ENCODE assay signal across 9 mouse cellular contexts in the genomic region with DNA sequence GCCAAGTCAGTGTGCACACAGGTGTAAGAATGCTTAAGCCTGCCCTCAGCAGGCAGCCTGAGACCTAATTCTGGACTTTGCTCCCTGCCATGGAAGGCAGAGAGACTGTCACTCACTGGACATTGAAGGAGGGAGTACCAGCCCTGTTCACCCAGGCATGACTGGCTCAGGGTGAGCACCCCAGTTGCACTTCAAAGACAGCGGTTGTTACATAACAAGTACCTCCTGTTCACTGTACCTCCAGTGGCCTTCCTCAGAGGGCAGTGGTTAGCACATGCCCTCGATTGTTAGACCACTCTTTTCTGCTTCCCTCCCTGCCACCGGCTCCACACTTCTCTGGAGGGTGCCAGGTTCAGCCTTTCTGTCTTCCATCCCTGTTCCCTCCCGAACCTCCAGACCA.
DNase-seq lines count a peak whose midpoint lies in the region; ATAC-seq and TF ChIP-seq lines count a peak whose summit lies in the region.
"Had no signal": no experiment of that assay in that cellular context is flagged by ENCODE, and none has a peak within 500 bp of the region (broad histone marks: within the 10 kb centered on the region; RNA-seq: fewer than 3 reads in every experiment).

No protein-coding gene starts in this region.

- TF ChIP-seq EP300 in liver, postnatal 0 days (IDR thresholded peaks at IDR 0.05; ENCODE audit: low read depth): no peak

- DNase-seq in cerebellum, adult 11-12 months: peak; percentile 34
- no peak for DNase-seq in cerebellum, postnatal 10 days
- no peak for DNase-seq in liver, postnatal 0 days
- DNase-seq in liver, embryonic 11.5 days (ENCODE audit: low spot score): no peak
- DNase-seq in thymus, adult 18-20 months: no peak
- no peak for DNase-seq in B cell, adult 2 months

- TF ChIP-seq CTCF in liver, postnatal 0 days (IDR thresholded peaks at IDR 0.05; ENCODE audit: low read depth): no peak
- TF ChIP-seq CTCF in intestine, postnatal 0 days (IDR thresholded peaks at IDR 0.05; ENCODE audit: low read depth): no peak

- H3K9ac ChIP-seq in liver, postnatal 0 days (replicated peaks): peak overlapping the region; percentile 26
- H3K9ac ChIP-seq in liver, embryonic 11.5 days (ENCODE audit: low read depth, low read length): no peak overlapping the region
- H3K9ac ChIP-seq in intestine, postnatal 0 days (ENCODE audit: low read depth, low read length): no peak overlapping the region
- H3K9ac ChIP-seq in neural tube, embryonic 13.5 days: peak overlapping the region; percentile 45; the same call in 1 of the 2 replicates
- H3K9ac ChIP-seq: forebrain, postnatal 0 days had no signal

- 47% methylated on average over 4 of the region's 4 CpGs for WGBS in liver, postnatal 0 days (ENCODE audit: insufficient replicate concordance)
- WGBS in liver, embryonic 11.5 days: 73% methylated on average over 4 of the region's 4 CpGs
- WGBS in intestine, postnatal 0 days: 78% methylated on average over 4 of the region's 4 CpGs
- WGBS in neural tube, embryonic 13.5 days: 71% methylated on average over 4 of the region's 4 CpGs

- H3K4me3 ChIP-seq in liver, postnatal 0 days (ENCODE audit: low read depth, low read length): peak overlapping the region; percentile 22; the same call in 1 of the 2 replicates
- no peak overlapping the region for H3K4me3 ChIP-seq in liver, embryonic 11.5 days (ENCODE audit: low read depth, low read length)
- H3K4me3 ChIP-seq in intestine, postnatal 0 days (ENCODE audit: low read depth, low read length): no peak overlapping the region
- H3K4me3 ChIP-seq in neural tube, embryonic 13.5 days: no peak overlapping the region

- peaks cover 20% of the 10 kb centered on the region for H3K4me1 ChIP-seq in liver, postnatal 0 days (ENCODE audit: insufficient read depth)
- peaks cover 4% of the 10 kb centered on the region; the same call in 1 of the 2 replicates for H3K4me1 ChIP-seq in liver, embryonic 11.5 days (replicated peaks; ENCODE audit: control insufficient read depth, insufficient read depth, low read length)
- H3K4me1 ChIP-seq in intestine, postnatal 0 days (replicated peaks; ENCODE audit: control insufficient read depth, insufficient read depth, low read length): no peaks in the 10 kb centered on the region
- H3K4me1 ChIP-seq in neural tube, embryonic 13.5 days (replicated peaks): peaks cover 63% of the 10 kb centered on the region

- no peaks in the 10 kb centered on the region for H3K36me3 ChIP-seq in liver, postnatal 0 days (replicated peaks; ENCODE audit: insufficient read depth, low read length)
- H3K36me3 ChIP-seq in liver, embryonic 11.5 days (ENCODE audit: control insufficient read depth, insufficient read depth, low read length): no peaks in the 10 kb centered on the region
- H3K36me3 ChIP-seq in intestine, postnatal 0 days (ENCODE audit: control insufficient read depth, insufficient read depth): no peaks in the 10 kb centered on the region
- H3K36me3 ChIP-seq in neural tube, embryonic 13.5 days: no peaks in the 10 kb centered on the region

- H3K27me3 ChIP-seq in liver, postnatal 0 days (ENCODE audit: insufficient read depth, low read length): no peaks in the 10 kb centered on the region
- no peaks in the 10 kb centered on the region for H3K27me3 ChIP-seq in liver, embryonic 11.5 days (replicated peaks; ENCODE audit: control insufficient read depth, insufficient read depth, low read length)
- no peaks in the 10 kb centered on the region for H3K27me3 ChIP-seq in intestine, postnatal 0 days (replicated peaks; ENCODE audit: control insufficient read depth, insufficient read depth, low read length)
- H3K27me3 ChIP-seq in neural tube, embryonic 13.5 days: no peaks in the 10 kb centered on the region

- 0 out of 2 replicates have a peak overlapping the region, but pooled peaks have one; percentile 44 for H3K27ac ChIP-seq in liver, postnatal 0 days (ENCODE audit: low read depth)
- H3K27ac ChIP-seq in liver, embryonic 11.5 days (ENCODE audit: low read depth, low read length): no peak overlapping the region
- H3K27ac ChIP-seq in intestine, postnatal 0 days (ENCODE audit: low read depth, low read length): no peak overlapping the region
- H3K27ac ChIP-seq in neural tube, embryonic 13.5 days (replicated peaks): peak overlapping the region; percentile 79; the same call in 1 of the 2 replicates

- H3K4me2 ChIP-seq in liver, postnatal 0 days (ENCODE audit: low read depth, low read length): peak overlapping the region; percentile 54
- no peak overlapping the region for H3K4me2 ChIP-seq in liver, embryonic 11.5 days
- H3K4me2 ChIP-seq in intestine, postnatal 0 days (replicated peaks; ENCODE audit: low read depth): no peak overlapping the region
- H3K4me2 ChIP-seq in neural tube, embryonic 13.5 days: peak overlapping the region; percentile 29

- H3K9me3 ChIP-seq in liver, postnatal 0 days (ENCODE audit: low read length): no peaks in the 10 kb centered on the region
- H3K9me3 ChIP-seq in liver, embryonic 11.5 days (ENCODE audit: control insufficient read depth, low read length): no peaks in the 10 kb centered on the region
- H3K9me3 ChIP-seq in intestine, postnatal 0 days (ENCODE audit: control insufficient read depth): no peaks in the 10 kb centered on the region
- H3K9me3 ChIP-seq in neural tube, embryonic 13.5 days: no peaks in the 10 kb centered on the region

- ATAC-seq in liver, postnatal 0 days: no peak
- no peak for ATAC-seq in liver, embryonic 11.5 days (replicated peaks; ENCODE audit: low FRiP score)
- 0 out of 2 replicates have a peak, but pooled peaks have one; percentile 19 for ATAC-seq in intestine, postnatal 0 days
- no peak for ATAC-seq in neural tube, embryonic 13.5 days (ENCODE audit: low read depth)

Comparison
In these comparisons a context has a peak if more than half of its experiments do, and no peak if none do; other contexts are left out.
1. H3K27ac ChIP-seq: peak in liver, postnatal 0 days (single experiment) and neural tube, embryonic 13.5 days (single experiment); none in liver, embryonic 11.5 days (single experiment) and intestine, postnatal 0 days (single experiment).
2. H3K4me2 ChIP-seq: peak in liver, postnatal 0 days (single experiment) and neural tube, embryonic 13.5 days (single experiment); none in liver, embryonic 11.5 days (single experiment) and intestine, postnatal 0 days (single experiment).
3. H3K9ac ChIP-seq: peak in liver, postnatal 0 days (single experiment) and neural tube, embryonic 13.5 days (single experiment); none in liver, embryonic 11.5 days (single experiment) and intestine, postnatal 0 days (single experiment).